Mouse (Mus musculus): Measurements from ENCODE around the gene Asb17. TPM values are rescaled to one million over a fixed set of nuclear protein-coding genes. Genes with fewer than 3 reads are reported as not detected.

Gene Asb17
- total and polyA plus RNA-seq, 3 experiments = not detected

DNA sequence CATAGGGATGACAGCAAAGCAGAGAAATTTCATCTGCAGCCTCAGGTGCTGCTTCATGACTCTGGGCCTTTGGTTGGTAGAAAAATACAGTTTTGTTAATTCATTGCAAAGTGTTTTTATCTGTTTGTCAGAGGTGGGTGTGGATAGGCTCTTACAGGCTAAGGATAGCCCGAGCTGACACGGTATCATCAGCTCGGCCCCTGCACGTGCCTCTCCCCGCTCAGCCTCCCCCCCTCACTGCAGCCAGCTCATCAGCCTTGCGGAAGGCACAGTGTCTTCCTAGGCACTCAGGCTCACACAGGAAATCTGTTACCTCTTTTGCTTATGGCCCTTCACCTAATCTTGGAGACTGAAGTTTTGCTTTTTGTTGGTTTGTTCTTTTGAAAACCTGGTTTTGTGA, 44.1 kb downstream of the Asb17 start:
- Histone ChIP-seq H3K4me1 (ENCODE audit: control insufficient read depth, insufficient read depth, low read length) (no peaks in the 10 kb centered on the region), H3K9ac (ENCODE audit: low read depth, low read length) (no peak overlapping the region), H3K27me3 (ENCODE audit: control insufficient read depth, insufficient read depth, low read length) (no peaks in the 10 kb centered on the region), H3K79me2 (replicated peaks; ENCODE audit: control insufficient read depth, insufficient read depth, low read length) (no peaks in the 10 kb centered on the region), H3K4me3 (no peak overlapping the region), H3K27ac (no peak overlapping the region), H3K36me3 (ENCODE audit: control insufficient read depth, insufficient read depth, low read length) (no peaks in the 10 kb centered on the region)
- intact Hi-C loops (cut with DNase I) = no loop called here
- no peak for DNase-seq
- 74% methylated on average over 6 of the region's 6 CpGs for WGBS
- TF ChIP-seq POLR2A (IDR thresholded peaks at IDR 0.05; ENCODE audit: insufficient read depth, low read depth, low read length) = no peak
- TF ChIP-seq CTCF (IDR thresholded peaks at IDR 0.05) = no peak
- no peak for TF ChIP-seq EP300 (IDR thresholded peaks at IDR 0.05; ENCODE audit: insufficient read depth, low read depth, low read length)

- no peak for DNase-seq
- Histone ChIP-seq H3K9ac (ENCODE audit: low read depth, low read length) (no peak overlapping the region), H3K27ac (no peak overlapping the region), H3K27me3 (ENCODE audit: control insufficient read depth, insufficient read depth, low read length) (no peaks in the 10 kb centered on the region), H3K36me3 (ENCODE audit: control insufficient read depth, insufficient read depth, low read length) (no peaks in the 10 kb centered on the region), H3K4me3 (no peak overlapping the region), H3K79me2 (replicated peaks; ENCODE audit: control insufficient read depth, insufficient read depth, low read length) (no peaks in the 10 kb centered on the region), H3K4me1 (ENCODE audit: control insufficient read depth, insufficient read depth, low read length) (no peaks in the 10 kb centered on the region)
- intact Hi-C loops (cut with DNase I) = no loop called here
- WGBS = 73% methylated on average over 7 of the region's 8 CpGs
- TF ChIP-seq EP300 (IDR thresholded peaks at IDR 0.05; ENCODE audit: insufficient read depth, low read depth, low read length) (no peak), POLR2A (IDR thresholded peaks at IDR 0.05; ENCODE audit: insufficient read depth, low read depth, low read length) (no peak), CTCF (IDR thresholded peaks at IDR 0.05) (no peak)
Measured at GRCm38 (mm10) chr3:153889188-153889781, 45.3 kb downstream of the Asb17 start.

DNA sequence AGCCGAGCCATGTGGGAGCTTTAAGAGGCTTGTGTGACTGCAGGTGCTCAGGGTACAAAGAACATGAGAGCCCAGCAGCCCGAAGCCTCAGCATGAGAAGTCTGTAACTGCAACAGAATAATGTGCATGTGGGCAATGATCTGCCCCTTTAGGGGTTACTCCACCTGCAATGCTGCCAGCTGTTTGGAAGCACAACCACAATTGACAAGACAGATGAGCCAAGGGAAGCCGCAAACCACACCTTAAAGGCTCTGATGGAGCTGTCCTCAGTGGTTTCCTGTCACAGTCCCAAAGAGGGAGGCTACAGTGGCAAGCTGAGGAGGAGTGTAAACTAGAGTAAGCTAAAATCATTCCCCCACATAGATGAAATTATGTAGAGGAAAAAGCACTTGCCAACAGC, 51.4 kb downstream of the Asb17 start:
- Histone ChIP-seq H3K27me3 (ENCODE audit: control insufficient read depth, insufficient read depth, low read length) (no peaks in the 10 kb centered on the region), H3K4me3 (no peak overlapping the region), H3K27ac (no peak overlapping the region), H3K9ac (ENCODE audit: low read depth, low read length) (no peak overlapping the region), H3K4me1 (ENCODE audit: control insufficient read depth, insufficient read depth, low read length) (peaks cover 1% of the 10 kb centered on the region), H3K79me2 (replicated peaks; ENCODE audit: control insufficient read depth, insufficient read depth, low read length) (no peaks in the 10 kb centered on the region), H3K36me3 (ENCODE audit: control insufficient read depth, insufficient read depth, low read length) (no peaks in the 10 kb centered on the region)
- no peak for DNase-seq
- intact Hi-C loops (cut with DNase I) = no loop called here
- TF ChIP-seq CTCF (IDR thresholded peaks at IDR 0.05) (no peak), POLR2A (IDR thresholded peaks at IDR 0.05; ENCODE audit: insufficient read depth, low read depth, low read length) (no peak), EP300 (IDR thresholded peaks at IDR 0.05; ENCODE audit: insufficient read depth, low read depth, low read length) (no peak)
- WGBS = 90% methylated on average over 3 of the region's 3 CpGs

- no peaks in the 10 kb centered on the region for H3K27me3 ChIP-seq (ENCODE audit: control insufficient read depth, insufficient read depth, low read length)
- no peaks in the 10 kb centered on the region for H3K79me2 ChIP-seq (replicated peaks; ENCODE audit: control insufficient read depth, insufficient read depth, low read length)
- no peak for DNase-seq
- intact Hi-C loops (cut with DNase I) = no loop called here
- WGBS = 50% methylated on average over 6 of the region's 6 CpGs
- no peak overlapping the region for H3K4me3 ChIP-seq
- peaks cover 1% of the 10 kb centered on the region for H3K4me1 ChIP-seq (ENCODE audit: control insufficient read depth, insufficient read depth, low read length)
- no peaks in the 10 kb centered on the region for H3K36me3 ChIP-seq (ENCODE audit: control insufficient read depth, insufficient read depth, low read length)
- no peak for TF ChIP-seq EP300 (IDR thresholded peaks at IDR 0.05; ENCODE audit: insufficient read depth, low read depth, low read length)
- TF ChIP-seq POLR2A (IDR thresholded peaks at IDR 0.05; ENCODE audit: insufficient read depth, low read depth, low read length) = no peak
- TF ChIP-seq CTCF (IDR thresholded peaks at IDR 0.05) = no peak
- H3K27ac ChIP-seq = no peak overlapping the region
- no peak overlapping the region for H3K9ac ChIP-seq (ENCODE audit: low read depth, low read length)
Measured at GRCm38 (mm10) chr3:153897216-153897615, 53.2 kb downstream of the Asb17 start.

DNA sequence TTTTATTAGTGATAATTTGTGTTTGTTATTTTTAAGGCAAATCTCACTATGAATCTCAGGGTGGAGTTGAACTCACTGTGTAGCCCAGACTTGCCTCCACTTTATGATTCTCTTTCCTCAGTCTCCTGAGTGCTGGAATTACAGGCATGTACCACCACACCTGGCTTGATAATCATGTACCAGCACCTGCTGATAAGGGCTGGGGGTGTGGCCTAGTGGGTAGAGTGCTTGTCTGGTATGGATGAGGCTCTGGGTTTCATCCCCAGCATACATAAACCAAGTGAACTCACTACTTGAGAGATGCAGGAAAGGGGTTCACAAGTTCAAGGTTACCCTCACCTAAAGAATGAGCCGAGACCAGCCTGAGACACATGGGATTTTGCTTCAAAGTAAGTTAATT, 57.9 kb downstream of the Asb17 start:
- Histone ChIP-seq H3K36me3 (ENCODE audit: control insufficient read depth, insufficient read depth, low read length) (peaks cover 8% of the 10 kb centered on the region), H3K9ac (ENCODE audit: low read depth, low read length) (no peak overlapping the region), H3K27ac (no peak overlapping the region), H3K79me2 (replicated peaks; ENCODE audit: control insufficient read depth, insufficient read depth, low read length) (no peaks in the 10 kb centered on the region), H3K4me1 (ENCODE audit: control insufficient read depth, insufficient read depth, low read length) (peaks cover 1% of the 10 kb centered on the region), H3K27me3 (ENCODE audit: control insufficient read depth, insufficient read depth, low read length) (no peaks in the 10 kb centered on the region), H3K4me3 (no peak overlapping the region)
- WGBS = 83% methylated on average over 1 of the region's 1 CpGs
- intact Hi-C loops (cut with DNase I) = no loop called here
- no peak for DNase-seq
- TF ChIP-seq CTCF (IDR thresholded peaks at IDR 0.05) (no peak), EP300 (IDR thresholded peaks at IDR 0.05; ENCODE audit: insufficient read depth, low read depth, low read length) (no peak), POLR2A (IDR thresholded peaks at IDR 0.05; ENCODE audit: insufficient read depth, low read depth, low read length) (no peak)

DNA sequence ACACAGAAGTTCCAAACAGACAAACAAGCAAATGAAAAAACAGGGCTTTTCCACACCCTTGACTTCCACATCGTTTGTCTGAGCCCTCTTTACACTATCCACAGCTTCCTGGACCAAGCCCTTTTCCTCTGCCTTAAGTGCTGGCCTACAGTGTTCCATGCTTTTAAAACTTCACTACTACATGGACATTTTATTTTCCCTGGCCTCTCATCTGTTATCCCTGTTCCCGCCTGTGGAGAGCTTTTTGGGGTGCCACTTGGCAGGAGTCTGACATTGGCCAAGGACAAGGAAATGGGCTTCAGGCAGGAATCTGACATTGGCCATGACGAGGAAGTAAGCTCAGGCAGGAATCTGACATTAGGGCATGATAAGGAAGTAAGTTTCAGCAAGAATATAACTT, 58.6 kb downstream of the Asb17 start:
- Histone ChIP-seq H3K36me3 (ENCODE audit: control insufficient read depth, insufficient read depth, low read length) (peaks cover 14% of the 10 kb centered on the region), H3K27me3 (ENCODE audit: control insufficient read depth, insufficient read depth, low read length) (no peaks in the 10 kb centered on the region), H3K79me2 (replicated peaks; ENCODE audit: control insufficient read depth, insufficient read depth, low read length) (no peaks in the 10 kb centered on the region), H3K9ac (ENCODE audit: low read depth, low read length) (no peak overlapping the region), H3K4me3 (no peak overlapping the region), H3K4me1 (ENCODE audit: control insufficient read depth, insufficient read depth, low read length) (no peaks in the 10 kb centered on the region), H3K27ac (no peak overlapping the region)
- intact Hi-C loops (cut with DNase I) = no loop called here
- TF ChIP-seq POLR2A (IDR thresholded peaks at IDR 0.05; ENCODE audit: insufficient read depth, low read depth, low read length) = no peak
- TF ChIP-seq EP300 (IDR thresholded peaks at IDR 0.05; ENCODE audit: insufficient read depth, low read depth, low read length) = no peak
- no peak for TF ChIP-seq CTCF (IDR thresholded peaks at IDR 0.05)
- 20% methylated on average over 3 of the region's 3 CpGs for WGBS
- no peak for DNase-seq
